Mouse (Mus musculus) bone marrow macrophage, adult 2 months (primary cell): ENCODE measurements around the gene Wdr78. TPM values are rescaled to one million over a fixed set of nuclear protein-coding genes. Genes with fewer than 3 reads are reported as not detected.

Experiments
- H3K27ac ChIP-seq: 2 replicates; pipeline ENCODE4 v1.5.1; 2012; ENCODE audit warnings: low read depth, low read length; ENCODE audit not compliant: insufficient read depth
- H3K4me1 ChIP-seq: 2 replicates; pipeline ENCODE4 v1.6.1; 2012; ENCODE audit warnings: low read length; ENCODE audit not compliant: control insufficient read depth, insufficient read depth
- H3K4me3 ChIP-seq: 2 replicates; pipeline ENCODE4 v1.5.1; 2012; ENCODE audit warnings: mild to moderate bottlenecking, low read length, moderate library complexity; ENCODE audit not compliant: insufficient read depth
- CTCF ChIP-seq: IDR thresholded peaks from 2 replicates; pipeline ENCODE4 v1.5.1; 2012; ENCODE audit warnings: low read depth, mild to moderate bottlenecking, low read length, moderate library complexity
- POLR2A ChIP-seq: IDR thresholded peaks from 2 replicates; pipeline ENCODE4 v1.6.1; 2012; ENCODE audit warnings: mild to moderate bottlenecking, low read depth, low read length, borderline replicate concordance
- polyA plus RNA-seq: library from polyadenylated mRNA; stranded (reverse); fragments of >200 nt; gene quantifications from 2 replicates; pipeline ENCODE4 v1.2.4, GENCODE M21; 2012; ENCODE audit not compliant: missing spikeins, insufficient read depth, insufficient read length

The Wdr78 gene
- polyA plus RNA-seq, 1 experiment: 0.87 TPM

- no peak for TF ChIP-seq POLR2A
- TF ChIP-seq CTCF: no peak
- Histone ChIP-seq H3K4me1 (no peaks in the 10 kb centered on the region), H3K4me3 (no peak overlapping the region), H3K27ac (no peak overlapping the region)
These were observed 125.0 kb downstream of the Wdr78 start for GRCm38 (mm10) chr4:102989391-102989790.

DNA sequence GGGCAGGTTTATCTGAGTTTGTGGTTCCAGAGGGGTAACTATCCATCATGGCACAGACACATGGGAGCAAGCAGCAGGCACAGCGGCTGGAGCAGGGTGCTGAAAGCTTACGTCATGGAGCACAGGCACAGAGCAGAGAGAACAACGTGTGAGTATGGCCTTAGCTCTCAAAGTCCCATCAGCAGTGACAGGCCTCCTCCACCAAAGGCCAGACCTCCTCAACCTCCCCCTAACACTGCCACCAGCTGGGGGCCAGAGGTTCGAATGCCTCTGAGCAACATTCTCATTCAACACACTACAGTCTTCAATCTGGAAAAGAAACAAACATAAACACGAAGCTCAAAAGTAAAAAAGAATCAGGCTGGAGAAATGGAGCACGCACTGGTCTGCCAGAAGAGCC is 125.8 kb downstream of the Wdr78 start:
- Histone ChIP-seq H3K4me3 (no peak overlapping the region), H3K27ac (no peak overlapping the region), H3K4me1 (no peaks in the 10 kb centered on the region)
- no peak for TF ChIP-seq CTCF
- TF ChIP-seq POLR2A: no peak

Other genes with a start within 250 kb of the Wdr78 start
- gene Tctex1d1, start 135.9 kb downstream of the Wdr78 start, polyA plus RNA-seq: not detected in 2 replicates
- gene Insl5, start 87.7 kb downstream of the Wdr78 start, polyA plus RNA-seq: not detected in 2 replicates
- 67.4 and 67.5 TPM in 2 replicates for gene Mier1, start 165 bp downstream of the Wdr78 start, polyA plus RNA-seq
- 4.9 and 6.0 TPM in 2 replicates for gene Slc35d1, start 100.6 kb upstream of the Wdr78 start, polyA plus RNA-seq
- gene 4921539E11Rik, start 176.3 kb upstream of the Wdr78 start, polyA plus RNA-seq: not detected in 2 replicates
- gene Oma1, start 199.3 kb upstream of the Wdr78 start, polyA plus RNA-seq: 19.9 and 20.3 TPM in 2 replicates